Mouse (Mus musculus) MEL (cell line): ENCODE measurements around the gene Shroom1.

Experiments used
- CTCF ChIP-seq, 3 experiments: IDR thresholded peaks in 2 of 3; conservative IDR thresholded peaks in 1 of 3; 2 replicates each; pipeline ENCODE4 v1.5.1; 2011 to 2012; ENCODE audit warnings: low read length in 3 of 3, low read depth in 2 of 3, mild to moderate bottlenecking in 2 of 3, improper control_type of control experiment in 1 of 3, inconsistent platforms in 1 of 3, mixed read lengths in 1 of 3, moderate library complexity in 1 of 3; ENCODE audit not compliant: control insufficient read depth in 1 of 3, insufficient read depth in 1 of 3, poor library complexity in 1 of 3, severe bottlenecking in 1 of 3
- MXI1 ChIP-seq: IDR thresholded peaks from 2 replicates; pipeline ENCODE4 v1.6.1; 2011; ENCODE audit warnings: mild to moderate bottlenecking, low read depth, low read length, improper control_type of control experiment
- MYB ChIP-seq: IDR thresholded peaks from 2 replicates; pipeline ENCODE4 v1.6.1; 2011; ENCODE audit warnings: mild to moderate bottlenecking, low read depth, low read length, improper control_type of control experiment
- NELFE ChIP-seq: IDR thresholded peaks from 2 replicates; pipeline ENCODE4 v1.6.1; 2011; ENCODE audit warnings: low read depth, low read length, improper control_type of control experiment
- POLR2A ChIP-seq, 2 experiments: IDR thresholded peaks; 2 replicates each; pipeline ENCODE4 v1.6.1; 2011 to 2012; ENCODE audit warnings: low read length in 2 of 2, mild to moderate bottlenecking in 2 of 2, control low read depth in 1 of 2, improper control_type of control experiment in 1 of 2, low read depth in 1 of 2, moderate library complexity in 1 of 2; ENCODE audit not compliant: control insufficient read depth in 1 of 2, insufficient read depth in 1 of 2, poor library complexity in 1 of 2
- RCOR1 ChIP-seq: IDR thresholded peaks from 2 replicates; pipeline ENCODE4 v1.6.1; 2012; ENCODE audit warnings: low read depth, mild to moderate bottlenecking, inconsistent platforms, low read length, improper control_type of control experiment
- UBTF ChIP-seq: IDR thresholded peaks from 2 replicates; pipeline ENCODE4 v1.6.1; 2012; ENCODE audit warnings: low read depth, mild to moderate bottlenecking, inconsistent platforms, low read length, improper control_type of control experiment, moderate library complexity, borderline replicate concordance; ENCODE audit not compliant: insufficient read depth
- ZNF384 ChIP-seq: IDR thresholded peaks from 2 replicates; pipeline ENCODE4 v1.6.1; 2012; ENCODE audit warnings: low read depth, mild to moderate bottlenecking, inconsistent platforms, low read length, improper control_type of control experiment

DNA sequence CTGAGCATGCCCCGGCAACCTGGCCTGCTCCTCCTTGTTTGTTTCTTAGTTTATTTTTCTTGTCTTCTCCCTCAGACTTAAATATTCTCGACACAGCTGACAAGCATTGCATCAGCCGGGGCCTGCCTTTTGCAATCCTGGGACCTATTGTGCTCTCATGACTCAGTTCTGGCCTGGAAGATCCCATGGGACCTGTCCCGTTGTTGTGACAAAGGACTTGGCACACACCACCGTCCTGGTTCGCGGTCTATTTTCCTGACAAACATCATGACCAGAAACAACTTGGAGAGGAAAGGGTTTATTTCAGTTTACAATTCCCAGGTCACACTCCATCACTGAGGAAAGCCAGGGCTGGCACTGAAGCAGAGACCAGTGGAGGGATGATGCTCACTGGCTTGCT lies 51.1 kb downstream of the Shroom1 start:
- TF ChIP-seq RCOR1 (no peak), CTCF (IDR thresholded peaks at IDR 0.05 in 2 of 3, conservative IDR thresholded peaks at IDR 0.05 in 1 of 3; ENCODE audit: control insufficient read depth in 1 of 3, insufficient read depth in 1 of 3, low read depth in 2 of 3, low read length in 3 of 3, poor library complexity in 1 of 3, severe bottlenecking in 1 of 3) (no peak), POLR2A (IDR thresholded peaks at IDR 0.05; ENCODE audit: control insufficient read depth in 1 of 2, insufficient read depth in 1 of 2, low read depth in 1 of 2, low read length in 2 of 2, poor library complexity in 1 of 2) (no peak), NELFE (no peak), UBTF (no peak), MXI1 (no peak), ZNF384 (no peak), MYB (no peak)
